ENCODE assay signal across 8 mouse cellular contexts in genomic region chr10:40247166-40247716, GRCm38 (mm10). TPM values are rescaled to one million over a fixed set of nuclear protein-coding genes. Genes with fewer than 3 reads are reported as not detected.
DNase-seq lines count a peak whose midpoint lies in the region; ATAC-seq and TF ChIP-seq lines count a peak whose summit lies in the region.

No protein-coding gene starts in this region.

- H3K79me3 ChIP-seq in C2C12 (ENCODE audit: low read depth), result peaks cover 41% of the 10 kb centered on the region

- H3K4me1 ChIP-seq in heart, embryonic 12.5 days (replicated peaks), result no peaks in the 10 kb centered on the region; the same call in 1 of the 2 replicates
- peaks cover 44% of the 10 kb centered on the region for H3K4me1 ChIP-seq in erythroblast, embryonic 14.5 days (ENCODE audit: control insufficient read depth)
- peaks cover 9% of the 10 kb centered on the region; the same call in 1 of the 2 replicates for H3K4me1 ChIP-seq in liver, embryonic 11.5 days (replicated peaks; ENCODE audit: control insufficient read depth, insufficient read depth, low read length)

- peaks cover 48% of the 10 kb centered on the region for H3K79me2 ChIP-seq in C2C12 (ENCODE audit: control insufficient read depth, insufficient read depth)

- DNase-seq in heart, adult 11 months, result no peak
- DNase-seq in liver, embryonic 11.5 days (ENCODE audit: low spot score), result no peak
- DNase-seq in right cerebral cortex, adult 2 months (ENCODE audit: low spot score in 2 of 2), result no peak
- no peak for DNase-seq in urinary bladder, postnatal 10 days (ENCODE audit: low spot score)
- DNase-seq in T-cell, adult 2 months (ENCODE audit: low spot score), result no peak

- 0 out of 2 replicates have a peak overlapping the region, but pooled peaks have one; percentile 15 for H3K27ac ChIP-seq in heart, embryonic 12.5 days (ENCODE audit: poor library complexity, severe bottlenecking)
- H3K27ac ChIP-seq in liver, embryonic 11.5 days (ENCODE audit: low read depth, low read length), result peak overlapping the region; percentile 11; the same call in 1 of the 2 replicates

- WGBS in heart, embryonic 12.5 days, result 34% methylated on average over 11 of the region's 11 CpGs
- WGBS in liver, embryonic 11.5 days, result 35% methylated on average over 11 of the region's 11 CpGs

- no peaks in the 10 kb centered on the region for H3K9me3 ChIP-seq in heart, embryonic 12.5 days (replicated peaks)
- no peaks in the 10 kb centered on the region; the same call in none of the 2 replicates for H3K9me3 ChIP-seq in erythroblast, embryonic 14.5 days (ENCODE audit: control insufficient read depth, low read length)
- no peaks in the 10 kb centered on the region for H3K9me3 ChIP-seq in liver, embryonic 11.5 days (ENCODE audit: control insufficient read depth, low read length)

- peaks cover 61% of the 10 kb centered on the region for H3K36me3 ChIP-seq in heart, embryonic 12.5 days
- peaks cover 75% of the 10 kb centered on the region for H3K36me3 ChIP-seq in C2C12 (ENCODE audit: control insufficient read depth, insufficient read depth)
- H3K36me3 ChIP-seq in erythroblast, embryonic 14.5 days (ENCODE audit: control insufficient read depth), result peaks cover 70% of the 10 kb centered on the region
- H3K36me3 ChIP-seq in liver, embryonic 11.5 days (ENCODE audit: control insufficient read depth, insufficient read depth, low read length), result peaks cover 23% of the 10 kb centered on the region; the same call in 1 of the 2 replicates

- peak overlapping the region; percentile 8 for H3ac ChIP-seq in C2C12 (ENCODE audit: control insufficient read depth, insufficient read length, low read depth)

- peak overlapping the region; percentile 68; the same call in 1 of the 2 replicates for H3K9ac ChIP-seq in heart, embryonic 12.5 days
- H3K9ac ChIP-seq in liver, embryonic 11.5 days (ENCODE audit: low read depth, low read length), result peak overlapping the region; percentile 80

- peak overlapping the region; percentile 71 for H3K4me2 ChIP-seq in heart, embryonic 12.5 days
- peak overlapping the region; percentile 75 for H3K4me2 ChIP-seq in liver, embryonic 11.5 days

- H3K27me3 ChIP-seq in heart, embryonic 12.5 days (replicated peaks), result no peaks in the 10 kb centered on the region
- no peaks in the 10 kb centered on the region for H3K27me3 ChIP-seq in C2C12 (ENCODE audit: control insufficient read depth, insufficient read depth, insufficient read length)
- no peaks in the 10 kb centered on the region for H3K27me3 ChIP-seq in erythroblast, embryonic 14.5 days (ENCODE audit: control insufficient read depth)
- H3K27me3 ChIP-seq in liver, embryonic 11.5 days (replicated peaks; ENCODE audit: control insufficient read depth, insufficient read depth, low read length), result no peaks in the 10 kb centered on the region

- peak; percentile 20; the same call in 1 of the 2 replicates for ATAC-seq in heart, embryonic 12.5 days (ENCODE audit: insufficient number of reproducible peaks, low FRiP score)
- ATAC-seq in liver, embryonic 11.5 days (replicated peaks; ENCODE audit: low FRiP score), result peak; percentile 21; the same call in 1 of the 2 replicates

- no peak for TF ChIP-seq CTCF in C2C12 (IDR thresholded peaks at IDR 0.05; ENCODE audit: control insufficient read depth, insufficient read depth, insufficient read length)

- peak overlapping the region; percentile 63 for H3K4me3 ChIP-seq in heart, embryonic 12.5 days
- H3K4me3 ChIP-seq in C2C12 (ENCODE audit: insufficient read depth, poor library complexity, severe bottlenecking), result peak overlapping the region; percentile 86
- peak overlapping the region; percentile 78 for H3K4me3 ChIP-seq in erythroblast, embryonic 14.5 days (replicated peaks)
- H3K4me3 ChIP-seq in liver, embryonic 11.5 days (ENCODE audit: low read depth, low read length), result peak overlapping the region; percentile 85

TF ChIP-seq in C2C12, 6 proteins besides CTCF, POLR2A, EP300 and RAD21:
- no peak for TF ChIP-seq MYOD1 (IDR thresholded peaks at IDR 0.05; ENCODE audit: control insufficient read depth, insufficient read length, low read depth)
- no peak for TF ChIP-seq USF1 (IDR thresholded peaks at IDR 0.05; ENCODE audit: low read depth)
- TF ChIP-seq MAX (IDR thresholded peaks at IDR 0.05), result no peak
- TF ChIP-seq MYOG (IDR thresholded peaks at IDR 0.05; ENCODE audit: control insufficient read depth, extremely low read depth, insufficient read length), result no peak
- no peak for TF ChIP-seq CEBPB (IDR thresholded peaks at IDR 0.05; ENCODE audit: low read depth)
- TF ChIP-seq FOSL1 (IDR thresholded peaks at IDR 0.05; ENCODE audit: insufficient read depth, low read length, poor library complexity, severe bottlenecking), result no peak

RNA-seq across cellular contexts. Expression of gene Rpf2, which starts 0.4 kb away (rescaled TPM):
- 42.0 and 44.5 TPM in 2 replicates for polyA plus RNA-seq in heart, embryonic 12.5 days (2016; fragmentation: Nextera tagmentation; extraction: Ambion mirVana)
- polyA plus RNA-seq in C2C12 (2012; fragmentation: generic; extraction: Trizol), result 25.8 TPM
- 0.15 and 0.19 TPM in 2 replicates for polyA plus RNA-seq in erythroblast, embryonic 14.5 days (2012)
- 109 and 113 TPM in 2 replicates for polyA plus RNA-seq in liver, embryonic 11.5 days (2014; fragmentation: Nextera tagmentation; extraction: Ambion mirVana)

RNA-seq across cellular contexts. Expression of gene Gtf3c6, which starts 10.7 kb away (rescaled TPM):
- 90.6 and 92.3 TPM in 2 replicates for polyA plus RNA-seq in heart, embryonic 12.5 days (2016; fragmentation: Nextera tagmentation; extraction: Ambion mirVana)
- 31.5 TPM for polyA plus RNA-seq in C2C12 (2012; fragmentation: generic; extraction: Trizol)
- 0.79 and 0.89 TPM in 2 replicates for polyA plus RNA-seq in erythroblast, embryonic 14.5 days (2012)
- polyA plus RNA-seq in liver, embryonic 11.5 days (2014; fragmentation: Nextera tagmentation; extraction: Ambion mirVana), result 89.0 and 117 TPM in 2 replicates

RNA-seq across cellular contexts. Expression of gene Amd1, which starts 54.7 kb away (rescaled TPM):
- 47.1 and 51.9 TPM in 2 replicates for polyA plus RNA-seq in heart, embryonic 12.5 days (2016; fragmentation: Nextera tagmentation; extraction: Ambion mirVana)
- polyA plus RNA-seq in C2C12 (2012; fragmentation: generic; extraction: Trizol), result 43.8 TPM
- polyA plus RNA-seq in erythroblast, embryonic 14.5 days (2012), result 0.27 and 0.69 TPM in 2 replicates
- polyA plus RNA-seq in liver, embryonic 11.5 days (2014; fragmentation: Nextera tagmentation; extraction: Ambion mirVana), result 130 and 136 TPM in 2 replicates

Comparison
In these comparisons a context has a peak if more than half of its experiments do, and no peak if none do; other contexts are left out.
1. RNA of gene Rpf2, which starts 0.4 kb away (polyA plus RNA-seq): 109 to 113 TPM in liver, embryonic 11.5 days, 42.0 to 44.5 TPM in heart, embryonic 12.5 days and 25.8 TPM in C2C12 (single experiment); 0.15 to 0.19 TPM in erythroblast, embryonic 14.5 days; every median in the first group is over 10 times any median in the second.
2. RNA of gene Gtf3c6, which starts 10.7 kb away (polyA plus RNA-seq): 89.0 to 117 TPM in liver, embryonic 11.5 days, 90.6 to 92.3 TPM in heart, embryonic 12.5 days and 31.5 TPM in C2C12 (single experiment); 0.79 to 0.89 TPM in erythroblast, embryonic 14.5 days; every median in the first group is over 10 times any median in the second.
3. RNA of gene Amd1, which starts 54.7 kb away (polyA plus RNA-seq): 130 to 136 TPM in liver, embryonic 11.5 days, 47.1 to 51.9 TPM in heart, embryonic 12.5 days and 43.8 TPM in C2C12 (single experiment); 0.27 to 0.69 TPM in erythroblast, embryonic 14.5 days; every median in the first group is over 10 times any median in the second.
4. Peak in every context shown above with its lines, with median percentiles within 50 percentile points of each other: H3K4me3 ChIP-seq.